Mouse (Mus musculus): ENCODE data around the gene Fcgr4.

DNA sequence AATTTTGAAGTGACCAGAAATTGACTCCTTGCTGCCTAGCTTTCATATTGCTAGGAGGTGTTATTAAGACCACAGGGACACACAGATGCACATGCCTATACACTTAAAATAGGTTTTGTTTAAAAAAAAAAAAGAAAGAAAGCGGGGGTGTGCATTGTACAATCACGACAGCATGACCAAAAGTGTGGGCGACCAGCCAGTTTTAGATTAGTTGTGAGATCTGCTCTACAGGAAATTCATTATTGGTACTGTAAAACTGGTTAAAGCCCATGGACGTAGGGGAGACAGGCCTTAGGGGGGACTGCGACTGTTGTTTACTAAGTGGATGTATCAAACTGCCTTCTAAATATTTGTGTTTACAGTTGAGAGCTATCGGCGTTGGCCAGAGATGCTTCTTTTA is 21.2 kb downstream of the Fcgr4 start:
- TF ChIP-seq POLR2A (IDR thresholded peaks at IDR 0.05; ENCODE audit: low read depth, low read length) (no peak), CTCF (conservative IDR thresholded peaks at IDR 0.05; ENCODE audit: insufficient read depth, insufficient read length, low read depth, low read length) (no peak)
